Mouse (Mus musculus): Measurements from ENCODE around the gene Olfr132.
"Not testable (repeated sequence)": the region's sequence is repeated elsewhere in the genome, so short reads cannot be mapped to it uniquely, and the experiment has no call there.

Gene Olfr132

DNA sequence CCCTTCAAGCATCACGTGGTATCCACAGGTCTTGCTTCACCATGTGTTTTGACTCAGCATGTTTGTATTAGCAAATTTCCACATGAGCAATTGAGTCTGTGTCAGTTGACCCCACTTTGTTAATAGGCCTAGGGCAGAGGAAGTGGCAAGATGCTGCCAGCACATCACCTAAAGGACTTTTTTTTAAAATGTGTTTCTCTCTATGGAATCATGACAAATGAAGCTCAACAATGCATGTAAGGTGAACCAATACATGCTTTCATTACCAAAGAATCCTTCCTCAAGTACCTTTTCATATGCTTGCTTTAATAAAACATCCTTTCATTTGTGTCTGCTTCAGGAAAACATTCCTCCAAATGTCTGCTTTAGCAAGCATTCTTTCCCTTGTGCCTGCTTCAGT lies at the start of gene Olfr132:
Gene Olfr132, minus strand, starts transcription at position 101 of the 400 bp plus-strand sequence.
- no peak for DNase-seq (ENCODE audit: extremely low spot score, low spot score)

DNA sequence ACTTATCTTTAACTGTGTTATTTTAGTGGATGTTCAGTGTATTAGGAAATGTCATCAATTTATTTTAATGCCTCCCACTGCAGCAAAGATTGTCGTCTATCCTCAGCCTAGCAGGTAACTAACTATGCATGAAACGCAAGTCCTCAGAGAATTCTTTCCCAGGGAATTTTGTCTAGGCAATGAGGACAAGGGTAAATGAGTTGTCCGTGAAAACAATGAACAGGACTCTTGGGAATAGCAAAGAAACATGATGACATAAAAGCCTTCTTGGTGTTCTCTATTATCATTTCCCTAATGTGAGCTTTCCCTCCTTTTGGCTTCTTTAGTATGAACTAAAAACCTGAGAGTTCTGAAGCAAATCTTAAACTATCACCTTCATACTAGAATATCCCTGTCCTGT lies 36.8 kb upstream of the Olfr132 start, which contains the start of gene Olfr134:
Gene Olfr134, plus strand, starts transcription at position 301 of the 400 bp plus-strand sequence.
- DNase-seq (ENCODE audit: extremely low spot score, low spot score) = no peak

DNA sequence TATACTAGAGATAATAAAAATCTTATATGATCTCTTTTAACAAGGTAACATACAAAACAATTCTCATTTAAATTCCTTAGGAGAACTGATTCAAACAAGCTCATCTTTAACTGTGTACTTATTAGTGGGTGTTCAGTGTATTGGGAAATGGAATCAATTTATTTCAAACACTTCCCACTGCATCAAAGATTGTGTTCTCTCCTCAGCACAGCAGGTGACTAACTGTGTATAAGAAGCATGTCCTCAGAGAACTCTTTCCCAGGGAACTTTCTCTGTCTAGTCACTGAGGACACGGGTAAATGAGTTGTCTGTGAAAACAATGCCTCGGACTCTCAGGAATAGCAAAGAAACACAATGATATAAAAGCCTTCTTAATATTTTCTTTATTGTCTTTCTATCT lies 10.7 kb upstream of the Olfr132 start, which contains the start of gene Olfr133:
Gene Olfr133, plus strand, starts transcription at position 301 of the 400 bp plus-strand sequence.
- no peak for DNase-seq (ENCODE audit: extremely low spot score, low spot score)

DNA sequence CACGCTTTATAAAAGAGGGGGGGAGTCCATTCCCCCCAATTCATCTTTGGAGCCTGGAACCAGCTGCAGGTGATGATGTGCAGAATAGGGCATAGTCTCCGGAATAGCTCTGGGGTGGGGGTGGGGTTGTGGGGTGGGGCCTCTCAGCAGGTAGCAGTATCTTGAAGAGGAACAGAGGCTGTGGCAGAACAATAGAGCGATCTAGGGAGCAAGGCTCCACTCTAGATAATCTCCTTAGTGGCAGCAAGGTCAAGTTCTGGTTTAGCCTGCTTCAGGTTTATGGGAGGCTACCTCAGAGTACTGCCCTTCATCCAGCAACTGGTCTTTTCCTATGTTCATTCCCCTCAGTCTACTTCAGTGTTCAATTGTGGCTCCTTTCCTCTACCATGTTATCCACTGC lies 9.0 kb downstream of the Olfr132 start:
- not testable (repeated sequence) for DNase-seq (ENCODE audit: extremely low spot score, low spot score)

DNA sequence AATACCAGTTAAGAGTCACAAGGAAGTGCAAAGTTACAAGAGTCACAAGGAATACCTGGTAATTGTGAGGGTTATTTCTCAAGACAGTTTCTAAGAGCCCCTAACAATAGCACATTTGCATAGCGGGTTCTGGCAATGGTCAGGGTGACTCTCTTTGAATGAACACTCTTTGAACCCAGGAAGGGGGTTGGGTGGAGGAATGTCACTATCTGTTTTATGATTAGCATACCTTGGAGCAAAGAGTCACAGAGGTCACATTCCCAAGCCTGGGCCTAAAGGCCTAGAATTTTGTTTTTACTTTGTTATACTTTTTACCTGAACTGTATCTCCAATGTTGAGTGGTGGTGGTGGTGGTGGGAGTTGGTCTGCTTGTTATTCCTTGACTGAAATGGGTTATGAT lies 10.1 kb downstream of the Olfr132 start:
- DNase-seq (ENCODE audit: extremely low spot score, low spot score) = not testable (repeated sequence)

DNA sequence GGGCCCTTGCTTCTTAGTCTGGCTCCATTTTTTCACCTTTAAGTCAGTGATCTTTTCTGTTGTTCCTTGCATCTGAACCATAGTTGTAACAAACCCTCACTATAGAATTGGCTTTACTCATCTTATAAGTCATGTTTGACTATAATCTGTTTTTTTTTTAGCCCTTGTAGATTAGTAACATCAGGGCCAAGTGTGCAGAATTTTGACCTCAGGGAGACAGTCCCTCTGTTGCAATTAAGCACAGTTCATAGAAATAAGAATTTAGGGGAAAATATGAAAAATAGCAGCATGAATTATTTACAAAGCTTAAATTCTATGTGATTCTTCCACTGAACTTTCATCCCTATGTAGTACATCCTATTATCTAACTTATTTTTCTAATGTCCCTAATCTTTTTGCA lies 45.7 kb downstream of the Olfr132 start, which contains the start of gene Olfr131:
Gene Olfr131, minus strand, starts transcription at position 101 of the 400 bp plus-strand sequence.
- no peak for DNase-seq (ENCODE audit: extremely low spot score, low spot score)

DNA sequence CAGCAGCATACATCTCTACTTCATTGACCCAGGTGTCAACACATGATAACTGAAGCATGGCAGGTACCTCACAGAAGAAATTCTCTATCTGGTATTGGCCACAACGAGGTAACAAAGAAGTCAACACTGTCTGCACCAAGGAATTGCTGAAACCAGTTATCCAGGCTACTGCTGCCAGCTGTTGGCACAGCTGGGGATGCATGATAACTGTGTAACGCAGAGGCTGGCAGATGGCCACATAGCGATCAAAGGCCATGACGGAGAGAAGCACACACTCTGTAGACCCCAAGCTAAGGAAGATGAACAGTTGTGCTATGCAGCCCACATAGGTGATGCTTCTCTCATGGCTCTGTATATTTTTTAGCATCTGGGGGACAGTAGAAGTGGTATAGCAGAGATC lies 52.0 kb downstream of the Olfr132 start:
- no peak for DNase-seq (ENCODE audit: extremely low spot score, low spot score)
